Mouse (Mus musculus) forebrain, embryonic 12.5 days (tissue): Measurements from ENCODE around the gene Aldh1a3. TPM values are rescaled to one million over a fixed set of nuclear protein-coding genes. Genes with fewer than 3 reads are reported as not detected.

ENCODE experiments used
- ATAC-seq: fragments of 200-750 bp; cut with Nextera tagmentation; 2 replicates; pipeline ENCODE4 v1.8.0; 2017; ENCODE audit warnings: moderate TSS enrichment; ENCODE audit not compliant: low FRiP score
- H3K27ac ChIP-seq: fragments of 300-500 bp; sonication (generic); 2 replicates; pipeline ENCODE4 v1.5.1; 2016; ENCODE audit warnings: mild to moderate bottlenecking
- H3K27me3 ChIP-seq: fragments of 300-500 bp; sonication (generic); 2 replicates; pipeline ENCODE4 v1.6.1; 2016; ENCODE audit warnings: mild to moderate bottlenecking
- H3K36me3 ChIP-seq: fragments of 300-500 bp; sonication (generic); replicated peaks from 2 replicates; pipeline ENCODE4 v1.6.1; 2016; ENCODE audit warnings: mild to moderate bottlenecking
- H3K4me1 ChIP-seq: fragments of 300-500 bp; sonication (generic); 2 replicates; pipeline ENCODE4 v1.6.1; 2016
- H3K4me2 ChIP-seq: fragments of 300-500 bp; sonication (generic); 2 replicates; pipeline ENCODE4 v1.6.1; 2016; ENCODE audit warnings: mild to moderate bottlenecking, moderate library complexity
- H3K4me3 ChIP-seq: fragments of 300-500 bp; sonication (generic); replicated peaks from 2 replicates; pipeline ENCODE4 v1.5.1; 2016; ENCODE audit warnings: mild to moderate bottlenecking
- H3K9ac ChIP-seq: fragments of 300-500 bp; sonication (generic); 2 replicates; pipeline ENCODE4 v1.6.1; 2016; ENCODE audit warnings: mild to moderate bottlenecking
- H3K9me3 ChIP-seq: fragments of 300-500 bp; sonication (generic); 2 replicates; pipeline ENCODE4 v1.6.1; 2016
- WGBS: fragments of 180-500 bp; shearing (Covaris S2); methylation state at CpG from one replicate; pipeline ENCODE4 v1.1.7; 2016; 5-methylcytosine and 5-hydroxymethylcytosine counted together
- polyA plus RNA-seq: library from polyadenylated mRNA; unstranded; fragments of >200 nt; fragmentation: Nextera tagmentation; extraction: Ambion mirVana; gene quantifications from 2 replicates; pipeline ENCODE4 v1.2.1, GENCODE M21; 2016

Gene Aldh1a3
- polyA plus RNA-seq, 1 experiment from 2014 or later = 6.0 TPM

DNA sequence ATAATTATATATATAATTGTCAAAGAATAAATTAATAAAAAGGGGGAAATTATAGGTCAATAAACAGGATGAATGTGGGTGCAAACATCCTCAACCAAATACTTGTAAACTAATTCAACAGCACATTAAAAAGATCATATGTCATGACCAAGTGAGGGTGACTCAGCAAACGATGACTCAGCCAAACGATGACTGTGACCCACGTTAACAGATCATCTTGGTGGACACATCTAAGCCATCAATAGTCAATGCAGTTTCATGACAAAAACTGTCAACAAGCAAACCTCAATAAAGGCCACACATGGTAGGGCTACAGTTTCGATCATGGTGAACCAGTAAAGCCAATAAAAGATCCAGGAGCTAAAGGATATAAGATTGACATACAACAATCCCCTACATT is 68.3 kb downstream of the Aldh1a3 start:
- no peak overlapping the region for H3K4me3 ChIP-seq
- no peak overlapping the region for H3K9ac ChIP-seq
- H3K27ac ChIP-seq = no peak overlapping the region

DNA sequence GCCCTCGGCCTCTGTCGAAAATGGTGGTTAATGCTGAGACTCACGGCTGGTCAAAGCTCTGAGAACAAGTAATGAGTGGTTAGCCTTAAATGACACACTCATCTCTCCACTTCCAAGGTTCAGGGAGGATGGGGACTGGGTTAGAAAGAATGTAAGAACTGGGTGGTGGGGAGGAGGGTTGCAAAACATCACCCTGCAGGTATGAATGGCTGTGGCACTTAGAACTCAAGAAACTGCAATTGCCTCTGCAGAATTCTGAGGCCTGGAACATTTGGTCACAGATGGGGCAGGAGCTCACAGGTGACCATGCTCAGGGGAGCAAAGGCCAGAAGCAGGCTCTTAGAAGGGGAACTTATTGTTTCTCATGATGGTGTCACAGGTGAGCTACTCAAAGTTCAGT is 68.9 kb downstream of the Aldh1a3 start:
- Histone ChIP-seq H3K27me3 (no peaks in the 10 kb centered on the region), H3K9ac (no peak overlapping the region), H3K9me3 (no peaks in the 10 kb centered on the region; the same call in 1 of the 2 replicates), H3K4me2 (no peak overlapping the region), H3K27ac (no peak overlapping the region), H3K36me3 (no peaks in the 10 kb centered on the region), H3K4me3 (no peak overlapping the region), H3K4me1 (no peaks in the 10 kb centered on the region)
- ATAC-seq = no peak
- WGBS = 89% methylated on average over 3 of the region's 3 CpGs

More for the DNA sequence above, 68.3 kb downstream of the Aldh1a3 start:
- Histone ChIP-seq H3K9me3 (no peaks in the 10 kb centered on the region; the same call in 1 of the 2 replicates), H3K4me1 (no peaks in the 10 kb centered on the region), H3K27me3 (no peaks in the 10 kb centered on the region), H3K4me2 (no peak overlapping the region), H3K36me3 (no peaks in the 10 kb centered on the region)
- 82% methylated on average over 4 of the region's 4 CpGs for WGBS
- ATAC-seq = no peak

DNA sequence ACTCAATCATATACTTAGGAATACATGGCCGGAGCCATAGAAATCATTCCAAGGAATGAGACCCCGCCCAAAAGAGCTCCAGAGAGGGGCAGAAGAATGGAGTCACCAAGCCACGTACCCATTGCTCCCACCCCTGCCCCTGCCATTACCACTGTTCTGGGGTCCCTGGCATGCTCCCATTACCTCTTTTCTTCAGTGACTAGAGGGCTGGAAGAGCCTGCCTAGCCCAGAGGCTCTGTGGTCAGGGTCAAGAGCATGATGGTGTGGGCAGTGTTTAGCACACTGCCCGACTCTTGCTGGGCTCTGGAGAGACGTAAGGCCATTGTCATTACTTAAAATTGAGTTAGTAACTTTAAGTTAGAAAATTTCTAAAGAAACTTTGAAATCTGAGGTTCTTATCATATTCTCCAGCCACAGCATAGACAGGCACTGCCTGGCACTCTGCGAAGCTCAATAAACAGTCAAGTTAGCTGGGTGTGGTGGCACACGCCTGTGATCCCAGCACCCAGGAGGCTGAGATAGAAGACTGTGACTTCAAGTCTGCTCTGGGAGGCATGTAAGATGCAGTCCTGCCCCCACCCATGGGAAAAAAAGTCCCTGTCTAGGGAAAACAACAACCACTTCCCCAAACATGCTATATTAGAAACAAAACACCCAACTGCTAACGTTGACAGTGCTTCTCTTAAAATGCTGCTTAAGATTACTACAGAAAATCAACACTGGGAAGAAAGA is 71.4 kb downstream of the Aldh1a3 start:
- no peaks in the 10 kb centered on the region for H3K36me3 ChIP-seq
- H3K4me1 ChIP-seq = no peaks in the 10 kb centered on the region
- H3K27me3 ChIP-seq = no peaks in the 10 kb centered on the region
- no peak overlapping the region for H3K27ac ChIP-seq
- no peaks in the 10 kb centered on the region for H3K9me3 ChIP-seq
- no peak for ATAC-seq
- 89% methylated on average over 8 of the region's 8 CpGs for WGBS
- no peak overlapping the region for H3K4me2 ChIP-seq
- H3K4me3 ChIP-seq = no peak overlapping the region
- no peak overlapping the region for H3K9ac ChIP-seq

- H3K27me3 ChIP-seq = no peaks in the 10 kb centered on the region
- no peak overlapping the region for H3K4me2 ChIP-seq
- no peaks in the 10 kb centered on the region for H3K36me3 ChIP-seq
- ATAC-seq = no peak
- no peak overlapping the region for H3K27ac ChIP-seq
- H3K4me3 ChIP-seq = no peak overlapping the region
- no peaks in the 10 kb centered on the region for H3K9me3 ChIP-seq
- H3K4me1 ChIP-seq = no peaks in the 10 kb centered on the region
- WGBS = 68% methylated on average over 3 of the region's 3 CpGs
- H3K9ac ChIP-seq = no peak overlapping the region
Measured at GRCm38 (mm10) chr7:66354911-66355310, 72.4 kb downstream of the Aldh1a3 start.

DNA sequence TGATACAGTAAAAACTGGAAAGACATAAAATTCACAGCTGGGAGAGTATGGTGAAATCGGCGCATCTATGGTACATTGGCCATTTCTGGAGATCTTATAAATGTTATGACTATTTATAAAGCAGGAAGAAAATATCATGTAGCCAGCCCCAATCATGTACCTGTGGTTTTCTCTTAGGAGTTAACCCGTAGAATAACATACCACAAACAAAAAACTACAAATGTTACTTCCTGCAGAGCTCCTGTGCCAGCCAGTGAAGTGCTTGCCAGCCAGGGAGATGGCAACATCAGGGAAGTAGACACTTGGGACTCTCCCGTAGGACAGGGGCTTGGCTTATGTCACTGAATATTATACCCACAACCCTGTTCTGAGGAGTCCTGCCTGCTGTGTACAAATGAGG is 76.2 kb downstream of the Aldh1a3 start:
- ATAC-seq = no peak
- Histone ChIP-seq H3K36me3 (no peaks in the 10 kb centered on the region), H3K9ac (no peak overlapping the region), H3K4me3 (no peak overlapping the region), H3K4me2 (no peak overlapping the region), H3K27me3 (no peaks in the 10 kb centered on the region), H3K4me1 (peaks cover 10% of the 10 kb centered on the region), H3K27ac (no peak overlapping the region), H3K9me3 (no peaks in the 10 kb centered on the region)
- WGBS = 88% methylated on average over 4 of the region's 4 CpGs

DNA sequence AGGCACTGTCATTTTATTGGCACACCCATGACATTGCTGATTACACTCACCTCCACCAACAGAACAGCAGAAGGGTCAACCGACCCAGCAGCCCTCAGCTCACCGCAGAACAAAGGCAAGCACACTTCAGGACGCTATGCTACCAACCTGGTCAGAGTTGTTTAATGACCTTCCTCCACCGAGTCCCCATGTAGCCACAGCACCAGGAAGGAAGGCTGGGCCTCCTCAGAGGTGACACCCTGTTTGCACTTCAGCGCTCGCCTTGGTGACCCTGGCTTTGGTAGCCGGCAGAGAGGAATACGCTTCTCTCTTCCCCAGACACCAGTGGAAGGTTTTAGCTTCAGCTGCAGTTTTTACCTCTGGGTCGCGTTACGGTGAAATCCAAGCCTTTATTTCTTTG is 77.6 kb downstream of the Aldh1a3 start:
- no peak for ATAC-seq
- Histone ChIP-seq H3K9ac (no peak overlapping the region), H3K27me3 (no peaks in the 10 kb centered on the region), H3K9me3 (no peaks in the 10 kb centered on the region), H3K4me2 (no peak overlapping the region), H3K27ac (no peak overlapping the region), H3K4me3 (no peak overlapping the region), H3K36me3 (no peaks in the 10 kb centered on the region), H3K4me1 (peaks cover 10% of the 10 kb centered on the region)
- 81% methylated on average over 11 of the region's 11 CpGs for WGBS

DNA sequence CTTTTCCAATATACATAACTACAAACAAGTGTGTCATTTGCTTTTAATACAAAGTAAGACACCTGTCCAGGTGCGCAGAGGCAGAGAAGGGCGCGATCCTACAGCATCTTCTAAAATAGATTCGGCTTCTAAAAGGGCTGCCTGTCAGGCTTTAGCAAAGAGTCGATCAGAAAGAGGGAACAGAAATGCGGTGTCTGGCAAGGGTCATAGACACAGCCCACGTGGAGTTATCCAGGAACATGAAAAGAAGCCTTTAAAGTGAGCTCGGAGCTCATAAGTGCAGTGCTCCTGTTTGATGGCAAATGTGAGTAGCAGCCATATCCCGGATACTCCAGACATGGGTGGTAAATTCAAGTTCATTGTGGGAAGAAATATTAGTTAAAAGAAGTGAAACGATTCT is 78.7 kb downstream of the Aldh1a3 start:
- Histone ChIP-seq H3K36me3 (no peaks in the 10 kb centered on the region), H3K4me3 (no peak overlapping the region), H3K9me3 (no peaks in the 10 kb centered on the region), H3K4me2 (no peak overlapping the region), H3K27me3 (no peaks in the 10 kb centered on the region), H3K9ac (no peak overlapping the region), H3K4me1 (peaks cover 10% of the 10 kb centered on the region), H3K27ac (no peak overlapping the region)
- 88% methylated on average over 10 of the region's 10 CpGs for WGBS
- ATAC-seq = no peak

DNA sequence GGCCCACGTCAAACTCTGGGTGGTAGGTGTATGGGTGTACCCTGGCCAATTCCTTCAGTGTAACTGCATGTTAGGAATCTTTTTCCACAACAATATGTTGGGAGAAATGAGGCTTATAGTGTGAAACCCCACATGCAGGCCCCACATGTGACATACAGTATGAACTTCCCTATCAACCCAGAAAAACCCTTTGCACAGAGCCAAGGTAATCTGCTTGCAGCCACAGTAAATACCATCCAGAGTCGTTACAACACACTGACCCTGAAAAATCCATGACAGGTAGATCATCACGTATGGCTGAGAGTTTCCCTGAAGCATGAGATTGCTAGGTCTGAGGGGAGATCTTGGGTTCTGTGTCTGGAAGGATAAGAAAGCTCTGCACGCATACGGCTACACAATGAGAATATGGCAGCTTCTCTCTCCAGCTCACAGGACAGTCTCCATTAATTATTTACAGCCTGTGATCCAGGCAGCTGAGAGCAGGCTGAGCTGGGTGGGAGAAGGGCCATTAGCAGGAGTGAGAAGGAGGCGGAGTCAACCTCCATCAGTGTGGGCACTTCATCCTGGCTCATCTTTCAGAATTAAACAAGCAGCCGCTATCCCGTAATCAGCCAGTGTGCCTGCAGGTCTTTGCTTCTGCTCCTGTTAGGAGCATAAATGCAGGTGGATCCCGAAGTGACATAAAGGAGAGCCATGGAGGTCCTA is 80.2 kb downstream of the Aldh1a3 start:
- Histone ChIP-seq H3K36me3 (no peaks in the 10 kb centered on the region), H3K27ac (no peak overlapping the region), H3K9ac (no peak overlapping the region), H3K4me3 (no peak overlapping the region), H3K4me1 (peaks cover 10% of the 10 kb centered on the region), H3K4me2 (no peak overlapping the region), H3K27me3 (no peaks in the 10 kb centered on the region), H3K9me3 (no peaks in the 10 kb centered on the region)
- ATAC-seq = peak; percentile 63; the same call in 1 of the 2 replicates
- WGBS = 53% methylated on average over 9 of the region's 9 CpGs

GRCm38 (mm10) chr7:66343307-66343706 is 84.0 kb downstream of the Aldh1a3 start:
- Histone ChIP-seq H3K4me2 (no peak overlapping the region), H3K36me3 (no peaks in the 10 kb centered on the region), H3K9ac (no peak overlapping the region), H3K4me3 (no peak overlapping the region), H3K4me1 (peaks cover 10% of the 10 kb centered on the region), H3K27ac (no peak overlapping the region), H3K27me3 (no peaks in the 10 kb centered on the region), H3K9me3 (no peaks in the 10 kb centered on the region)
- 86% methylated on average over 5 of the region's 5 CpGs for whole genome bisulfite sequencing
- no peak for ATAC-seq

- H3K4me2 ChIP-seq = no peak overlapping the region
- no peaks in the 10 kb centered on the region for H3K36me3 ChIP-seq
- H3K4me1 ChIP-seq = peaks cover 10% of the 10 kb centered on the region
- H3K27me3 ChIP-seq = no peaks in the 10 kb centered on the region
- no peak overlapping the region for H3K9ac ChIP-seq
- ATAC-seq = no peak
- no peak overlapping the region for H3K4me3 ChIP-seq
- H3K27ac ChIP-seq = no peak overlapping the region
- 80% methylated on average over 6 of the region's 6 CpGs for WGBS
- no peaks in the 10 kb centered on the region for H3K9me3 ChIP-seq
Measured at GRCm38 (mm10) chr7:66342831-66343230, 84.5 kb downstream of the Aldh1a3 start.

GRCm38 (mm10) chr7:66342323-66342722 is 85.0 kb downstream of the Aldh1a3 start:
- ATAC-seq = no peak
- Histone ChIP-seq H3K27ac (no peak overlapping the region), H3K9ac (no peak overlapping the region), H3K4me3 (no peak overlapping the region), H3K4me1 (peaks cover 6% of the 10 kb centered on the region; the same call in 1 of the 2 replicates), H3K36me3 (no peaks in the 10 kb centered on the region), H3K9me3 (no peaks in the 10 kb centered on the region), H3K27me3 (no peaks in the 10 kb centered on the region), H3K4me2 (no peak overlapping the region)
- 41% methylated on average over 4 of the region's 4 CpGs for WGBS
